39 mouse cellular contexts compared by ENCODE assay signal in genomic region chr2:163901043-163901442, GRCm38 (mm10). TPM values are rescaled to one million over a fixed set of nuclear protein-coding genes. Genes with fewer than 3 reads are reported as not detected.
DNase-seq lines count a peak whose midpoint lies in the region; ATAC-seq and TF ChIP-seq lines count a peak whose summit lies in the region.
"Had no signal": no experiment of that assay in that cellular context is flagged by ENCODE, and none has a peak within 500 bp of the region (broad histone marks: within the 10 kb centered on the region; RNA-seq: fewer than 3 reads in every experiment).

No protein-coding gene starts in this region.

- H3K27me3 ChIP-seq in stomach, embryonic 15.5 days (replicated peaks), result no peaks in the 10 kb centered on the region
- H3K27me3 ChIP-seq in stomach, postnatal 0 days (ENCODE audit: control insufficient read depth, insufficient read depth, low read length), result no peaks in the 10 kb centered on the region
- H3K27me3 ChIP-seq: forebrain, embryonic 13.5 days; kidney, embryonic 15.5 days; liver, embryonic 12.5 days; midbrain, embryonic 13.5 days; neural tube, embryonic 13.5 days had no signal

- H3K36me3 ChIP-seq in stomach, embryonic 15.5 days, result no peaks in the 10 kb centered on the region
- H3K36me3 ChIP-seq in stomach, postnatal 0 days (ENCODE audit: control insufficient read depth, insufficient read depth, low read length), result no peaks in the 10 kb centered on the region
- H3K36me3 ChIP-seq: embryonic facial prominence, embryonic 10.5 days; embryonic facial prominence, embryonic 15.5 days; G1E; kidney, embryonic 15.5 days; limb, embryonic 12.5 days; liver, embryonic 12.5 days; midbrain, embryonic 13.5 days; neural tube, embryonic 13.5 days had no signal

- H3K4me3 ChIP-seq in stomach, embryonic 15.5 days (replicated peaks), result no peak overlapping the region
- no peak overlapping the region for H3K4me3 ChIP-seq in stomach, postnatal 0 days (ENCODE audit: low read depth, low read length)
- H3K4me3 ChIP-seq: embryonic facial prominence, embryonic 10.5 days; embryonic facial prominence, embryonic 15.5 days; forebrain, embryonic 13.5 days; heart, adult 2 months; kidney, embryonic 15.5 days; layer of hippocampus, adult 2 months; left cerebral cortex, adult 2 months; limb, embryonic 12.5 days; liver, embryonic 12.5 days; midbrain, embryonic 13.5 days; neural tube, embryonic 13.5 days had no signal

- peaks cover 6% of the 10 kb centered on the region for H3K4me1 ChIP-seq in stomach, embryonic 15.5 days
- H3K4me1 ChIP-seq in stomach, postnatal 0 days (replicated peaks; ENCODE audit: control insufficient read depth, insufficient read depth), result no peaks in the 10 kb centered on the region
- H3K4me1 ChIP-seq: forebrain, embryonic 13.5 days; kidney, embryonic 15.5 days; limb, embryonic 12.5 days; liver, embryonic 12.5 days had no signal

- no peak overlapping the region for H3K9ac ChIP-seq in stomach, embryonic 15.5 days
- no peak overlapping the region for H3K9ac ChIP-seq in stomach, postnatal 0 days (ENCODE audit: low read length)
- H3K9ac ChIP-seq: embryonic facial prominence, embryonic 15.5 days; forebrain, embryonic 13.5 days; kidney, embryonic 15.5 days; limb, embryonic 12.5 days; liver, embryonic 12.5 days; liver, postnatal 0 days; midbrain, embryonic 13.5 days had no signal

- H3K9me3 ChIP-seq in stomach, embryonic 15.5 days, result no peaks in the 10 kb centered on the region
- H3K9me3 ChIP-seq in stomach, postnatal 0 days (ENCODE audit: control insufficient read depth, low read length), result no peaks in the 10 kb centered on the region
- H3K9me3 ChIP-seq: embryonic facial prominence, embryonic 10.5 days; embryonic facial prominence, embryonic 15.5 days; forebrain, embryonic 13.5 days; G1E; kidney, embryonic 15.5 days; limb, embryonic 12.5 days; liver, embryonic 12.5 days; midbrain, embryonic 13.5 days; neural tube, embryonic 13.5 days had no signal

- no peak overlapping the region for H3K4me2 ChIP-seq in stomach, embryonic 15.5 days
- no peak overlapping the region for H3K4me2 ChIP-seq in stomach, postnatal 0 days (replicated peaks; ENCODE audit: low read depth)
- H3K4me2 ChIP-seq: embryonic facial prominence, embryonic 15.5 days; forebrain, embryonic 13.5 days; kidney, embryonic 15.5 days; limb, embryonic 12.5 days; liver, embryonic 12.5 days; midbrain, embryonic 13.5 days; neural tube, embryonic 13.5 days had no signal

- DNase-seq in adrenal gland, adult (ENCODE audit: inconsistent age in 2 of 2, low spot score in 1 of 2), result peak; percentile 61 to 82
- no peak for DNase-seq in adrenal gland, adult 8-10 months
- DNase-seq in heart, adult 18-20 months, result peak; percentile 21 to 33
- DNase-seq in heart, adult 9 months (ENCODE audit: low spot score in 2 of 2), result no peak
- no peak for DNase-seq in stomach, postnatal 0 days (ENCODE audit: low spot score)
- DNase-seq in kidney, postnatal 36 days, result no peak
- DNase-seq: cerebellum, adult 8-10 months; cerebellum, postnatal 25 days; gastrocnemius, postnatal 14 days; heart, postnatal 14 days; kidney, adult 18-20 months; kidney, postnatal 25 days; liver, postnatal 0 days; retina, postnatal 1 day; right cerebral cortex, postnatal 14 days; thymus, postnatal 14 days had no signal

- TF ChIP-seq CTCF in stomach, postnatal 0 days (IDR thresholded peaks at IDR 0.05; ENCODE audit: low read depth), result no peak

- WGBS in stomach, embryonic 15.5 days, result 72% methylated on average over 7 of the region's 7 CpGs
- WGBS in stomach, postnatal 0 days, result 66% methylated on average over 7 of the region's 7 CpGs

- peak overlapping the region; percentile 11; the same call in 1 of the 2 replicates for H3K27ac ChIP-seq in stomach, embryonic 15.5 days
- no peak overlapping the region for H3K27ac ChIP-seq in stomach, postnatal 0 days (replicated peaks)
- H3K27ac ChIP-seq: embryonic facial prominence, embryonic 10.5 days; embryonic facial prominence, embryonic 15.5 days; forebrain, embryonic 13.5 days; heart, adult 2 months; kidney, embryonic 15.5 days; left cerebral cortex, adult 2 months; limb, embryonic 12.5 days; liver, embryonic 12.5 days; macrophage; neural tube, embryonic 13.5 days had no signal

- no peak for TF ChIP-seq EP300 in stomach, postnatal 0 days (optimal IDR thresholded peaks at IDR 0.05)

- ATAC-seq in stomach, embryonic 15.5 days (ENCODE audit: insufficient read depth, low FRiP score, low read depth), result 0 out of 2 replicates have a peak, but pooled peaks have one; percentile 20
- ATAC-seq in stomach, postnatal 0 days (ENCODE audit: low FRiP score, low TSS enrichment), result no peak
- ATAC-seq: forebrain, embryonic 13.5 days; hindbrain, embryonic 16.5 days; liver, embryonic 12.5 days; liver, postnatal 0 days; lung, postnatal 0 days; midbrain, embryonic 13.5 days; Patski had no signal

RNA-seq across cellular contexts. Expression of gene Rims4, which starts 17.4 kb away (rescaled TPM):
- total RNA-seq in adrenal gland, adult 8-10 months (2022), result 100 to 1,000 TPM in 2 of 4 experiments, 10 to 100 TPM in 2; 85.0 to 169 (median 121) TPM
- 1 to 10 TPM; 2.0 to 2.2 TPM for total RNA-seq in heart, adult 18-20 months (2021)
- polyA plus RNA-seq in stomach, embryonic 15.5 days (2015; fragmentation: Nextera tagmentation; extraction: Ambion mirVana), result 1.0 and 1.3 TPM in 2 replicates
- polyA plus RNA-seq in stomach, postnatal 0 days (2015; fragmentation: Nextera tagmentation; extraction: Ambion mirVana), result 0.22 and 0.41 TPM in 2 replicates
- total RNA-seq: megakaryocyte-erythroid progenitor cell, adult 5-6 weeks had no signal
- polyA plus RNA-seq: C2C12, G1E, macrophage, Patski had no signal

RNA-seq across cellular contexts. Expression of gene Kcnk15, which starts 47.6 kb away (rescaled TPM):
- total RNA-seq in adrenal gland, adult 8-10 months (2022), result not detected
- not detected for total RNA-seq in heart, adult 18-20 months (2021)
- not detected in 2 replicates for polyA plus RNA-seq in stomach, embryonic 15.5 days (2015; fragmentation: Nextera tagmentation; extraction: Ambion mirVana)
- polyA plus RNA-seq in stomach, postnatal 0 days (2015; fragmentation: Nextera tagmentation; extraction: Ambion mirVana), result not detected in 2 replicates
- total RNA-seq: G1E; gastrocnemius, postnatal 14 days; heart, adult 2 months; heart, postnatal 14 days; layer of hippocampus, adult 2 months; megakaryocyte-erythroid progenitor cell, adult 5-6 weeks had no signal
- polyA plus RNA-seq: C2C12; embryonic facial prominence, embryonic 10.5 days; embryonic facial prominence, embryonic 15.5 days; forebrain, embryonic 13.5 days; G1E; heart, adult 2 months; heart, embryonic 14.5 days; hindbrain, embryonic 11.5 days; intestine, embryonic 14.5 days; kidney, embryonic 15.5 days; limb, embryonic 12.5 days; liver, embryonic 12.5 days; liver, postnatal 0 days; lung, postnatal 0 days; macrophage; neural tube, embryonic 13.5 days; Patski; urinary bladder, adult 2 months had no signal

Comparison
In these comparisons a context has a peak if more than half of its experiments do, and no peak if none do; other contexts are left out.
1. DNase-seq: peak in adrenal gland, adult (2 of 2) and heart, adult 18-20 months (2 of 2); none in adrenal gland, adult 8-10 months (single experiment), heart, adult 9 months (0 of 2), stomach, postnatal 0 days (single experiment) and kidney, postnatal 36 days (0 of 2).
2. RNA of gene Rims4, which starts 17.4 kb away (total RNA-seq): 85.0 to 169 TPM in adrenal gland, adult 8-10 months; 2.0 to 2.2 TPM in heart, adult 18-20 months; every median in the first group is over 10 times any median in the second.